Mouse (Mus musculus) retina, embryonic 14.5 days (tissue): Measurements from ENCODE around the gene Slc39a11.

ENCODE experiments used
- DNase-seq: peaks from one replicate; pipeline ENCODE4 v3.0.0-alpha.2; 2015; ENCODE audit warnings: low spot score

The Slc39a11 gene

GRCm38 (mm10) chr11:113400868-113401267 lies 249.0 kb downstream of the Slc39a11 start:
- no peak for DNase-seq

DNA sequence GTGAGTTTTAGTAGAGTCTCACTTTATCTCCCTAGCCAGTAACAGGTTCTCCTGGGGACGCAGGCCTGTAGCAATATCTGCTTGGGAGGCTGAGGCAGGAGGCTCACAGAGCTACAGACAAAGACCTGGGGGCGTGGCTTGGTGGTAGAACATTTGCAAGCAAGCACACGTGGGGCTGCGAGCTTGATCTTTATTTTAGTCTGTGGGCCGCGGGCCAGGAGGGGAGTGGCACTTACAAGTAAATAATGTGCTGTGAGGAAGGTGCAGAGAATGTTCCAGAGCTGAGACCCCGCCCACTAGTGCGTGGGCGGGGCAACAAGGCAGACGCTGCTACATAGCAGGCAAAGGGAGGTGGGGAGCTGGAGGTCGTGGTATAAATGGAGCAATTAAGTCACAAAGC lies 250.3 kb downstream of the Slc39a11 start:
- DNase-seq: no peak

DNA sequence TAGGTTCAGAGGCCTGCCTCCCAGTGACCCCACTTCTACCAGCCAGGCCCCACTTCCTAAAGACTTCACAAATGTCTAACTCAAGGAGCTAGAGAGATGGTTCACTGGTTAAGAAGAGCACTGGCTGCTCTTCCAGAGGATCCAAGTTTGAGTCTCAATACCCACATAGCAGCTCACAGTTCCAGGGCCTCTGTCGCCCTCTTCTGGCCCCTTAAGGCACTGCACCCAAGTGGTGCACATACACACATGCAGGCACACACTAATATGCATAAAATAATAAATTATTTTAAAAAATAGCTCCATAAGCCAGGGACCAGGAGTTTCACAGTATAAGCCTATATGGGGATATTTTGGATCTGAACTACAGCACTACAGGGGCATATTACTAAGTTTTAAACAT lies 252.5 kb downstream of the Slc39a11 start:
- DNase-seq: no peak

DNA sequence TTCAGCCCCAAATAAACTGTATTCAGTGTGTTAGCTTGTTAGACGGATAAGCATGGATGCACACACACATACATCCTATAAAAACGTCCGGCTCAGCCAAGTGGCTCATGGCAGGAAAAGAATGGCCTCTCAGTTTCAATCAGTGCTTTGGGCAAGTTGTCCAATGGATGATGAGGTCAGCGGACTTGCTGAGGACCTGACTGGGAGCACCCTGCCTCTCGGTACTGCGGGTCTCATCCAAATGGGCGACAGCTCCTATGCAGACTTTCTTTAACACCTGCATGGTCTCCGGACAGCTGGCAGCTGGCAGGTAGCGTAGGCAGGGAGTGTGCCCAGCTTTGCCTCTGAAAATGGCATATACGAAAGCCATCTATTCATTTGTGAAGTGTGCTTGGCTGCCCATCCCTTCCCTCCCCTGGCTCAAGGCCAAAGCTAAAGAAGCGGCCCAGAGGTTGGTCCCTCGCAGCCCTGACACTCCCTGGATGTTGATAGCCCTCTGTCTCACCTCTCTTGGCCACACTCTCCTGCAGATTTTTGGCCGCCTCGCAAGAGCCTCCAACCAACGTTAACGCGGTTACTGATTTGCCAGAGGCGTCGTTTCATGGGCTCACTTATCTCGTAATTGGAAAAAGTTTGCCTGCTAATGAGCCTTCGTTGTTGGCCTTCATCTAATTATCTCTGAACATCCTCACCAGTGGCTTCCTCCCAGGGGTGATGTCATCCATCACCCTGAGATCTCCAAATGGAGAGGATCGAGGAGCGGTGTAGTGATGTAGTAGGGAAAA lies 256.3 kb downstream of the Slc39a11 start:
- DNase-seq: no peak

GRCm38 (mm10) chr11:113391664-113392063 lies 258.2 kb downstream of the Slc39a11 start:
- no peak for DNase-seq

DNA sequence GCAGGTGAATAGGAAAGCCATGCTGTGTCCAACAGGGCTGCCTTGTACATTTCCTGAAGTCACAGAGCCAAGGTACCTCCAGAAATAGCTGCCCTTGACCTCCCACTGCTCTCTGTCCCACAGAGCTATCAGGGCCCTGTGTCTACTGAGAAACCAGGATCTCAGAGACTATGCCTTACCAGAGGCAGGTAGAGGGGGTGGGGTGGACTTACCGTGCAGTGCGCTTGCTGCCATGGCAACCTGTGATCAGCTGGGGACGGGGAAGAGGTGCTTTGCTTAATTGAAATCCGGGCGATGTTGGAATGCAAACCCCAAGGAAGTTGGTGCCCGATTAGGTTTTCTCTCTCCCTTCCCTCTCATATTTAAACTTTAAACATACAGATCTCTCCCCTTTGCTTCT lies 260.2 kb downstream of the Slc39a11 start:
- DNase-seq: no peak

GRCm38 (mm10) chr11:113382674-113383571 lies 267.0 kb downstream of the Slc39a11 start:
- DNase-seq: peak; percentile 60

GRCm38 (mm10) chr11:113381550-113381949 lies 268.3 kb downstream of the Slc39a11 start:
- DNase-seq: peak; percentile 47

GRCm38 (mm10) chr11:113378867-113379266 lies 271.0 kb downstream of the Slc39a11 start:
- DNase-seq: no peak

DNA sequence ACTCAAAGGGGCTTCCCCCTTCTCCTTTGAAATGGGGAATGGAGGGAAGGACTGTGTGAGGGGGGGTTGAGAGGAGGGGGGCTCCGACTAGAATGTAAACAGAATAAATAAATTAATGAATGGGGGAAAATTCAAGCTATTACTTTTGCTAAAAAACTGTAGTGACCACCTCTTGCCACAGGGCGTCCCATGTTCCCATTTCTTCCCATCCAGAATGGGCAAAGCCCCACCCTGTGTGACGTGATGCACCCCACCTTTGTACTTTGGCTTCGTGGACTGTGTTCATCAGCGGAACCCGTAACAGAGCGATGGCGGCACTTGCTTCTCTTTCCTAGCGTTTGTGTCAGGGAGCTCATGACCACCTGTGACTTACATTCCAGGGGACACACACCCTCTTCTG lies 273.8 kb downstream of the Slc39a11 start:
- DNase-seq: no peak

- DNase-seq: no peak
These were observed 276.0 kb downstream of the Slc39a11 start for GRCm38 (mm10) chr11:113373926-113374325.

- no peak for DNase-seq
These were observed 276.5 kb downstream of the Slc39a11 start for GRCm38 (mm10) chr11:113373331-113373730.

- no peak for DNase-seq
These were observed 281.8 kb downstream of the Slc39a11 start for GRCm38 (mm10) chr11:113368046-113368445.

DNA sequence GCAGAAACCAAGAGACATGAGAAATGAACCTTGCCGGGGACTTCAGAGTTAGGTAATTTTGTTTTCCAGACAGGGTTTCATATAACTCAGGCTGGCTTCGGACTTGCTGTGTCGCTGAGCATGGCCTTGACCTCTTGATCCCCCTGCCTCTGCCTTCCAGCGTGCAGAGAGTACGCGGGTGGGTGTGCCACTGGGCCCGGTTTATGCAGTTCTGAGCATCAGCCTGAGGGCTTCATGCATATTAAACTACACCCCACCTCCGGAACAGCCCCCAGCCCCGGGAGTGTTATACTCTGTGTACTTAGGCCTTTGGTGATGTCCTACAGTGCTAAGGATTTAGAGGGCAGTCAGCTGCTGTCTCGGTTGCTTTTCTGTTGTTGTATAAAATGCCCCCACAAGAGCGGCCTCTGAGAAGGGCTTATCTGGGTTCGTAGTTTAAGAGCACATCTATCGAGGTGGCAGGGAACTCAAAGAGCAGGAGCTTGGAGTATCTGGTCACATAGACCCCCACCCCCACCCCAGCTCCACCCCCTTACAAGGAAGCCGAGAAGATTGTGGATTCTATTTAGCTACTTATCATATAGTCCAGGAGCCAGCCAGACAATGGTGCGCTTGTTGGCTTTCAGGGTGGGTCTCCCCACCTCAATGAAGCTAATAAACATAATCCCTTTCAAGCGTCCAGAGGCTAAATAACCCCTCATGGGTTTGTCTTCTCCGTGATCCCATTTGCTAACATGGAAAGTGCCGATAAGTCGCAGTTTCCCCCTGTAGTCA lies 283.4 kb downstream of the Slc39a11 start:
- DNase-seq: no peak

- DNase-seq: no peak
These were observed 286.1 kb downstream of the Slc39a11 start for GRCm38 (mm10) chr11:113363739-113364138.

DNA sequence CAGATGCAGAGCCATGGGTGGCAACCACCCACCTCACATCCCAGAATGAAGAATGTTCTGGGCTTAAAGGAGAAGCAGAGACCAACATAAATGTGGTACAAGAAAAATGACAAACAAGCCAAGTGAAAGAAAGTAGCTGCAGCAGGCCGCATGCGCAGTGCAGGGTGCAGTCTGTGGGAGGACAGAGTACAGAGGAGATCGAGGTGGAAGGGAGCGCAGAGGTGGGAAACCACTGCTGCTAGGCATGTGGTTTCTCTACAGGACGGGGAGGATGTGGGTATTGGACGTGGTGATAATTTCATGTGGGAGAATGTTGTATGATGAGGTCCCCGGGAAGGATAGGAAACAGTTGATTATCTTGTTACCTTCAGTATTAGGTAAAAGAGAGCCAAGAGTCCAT lies 287.3 kb downstream of the Slc39a11 start:
- no peak for DNase-seq

DNA sequence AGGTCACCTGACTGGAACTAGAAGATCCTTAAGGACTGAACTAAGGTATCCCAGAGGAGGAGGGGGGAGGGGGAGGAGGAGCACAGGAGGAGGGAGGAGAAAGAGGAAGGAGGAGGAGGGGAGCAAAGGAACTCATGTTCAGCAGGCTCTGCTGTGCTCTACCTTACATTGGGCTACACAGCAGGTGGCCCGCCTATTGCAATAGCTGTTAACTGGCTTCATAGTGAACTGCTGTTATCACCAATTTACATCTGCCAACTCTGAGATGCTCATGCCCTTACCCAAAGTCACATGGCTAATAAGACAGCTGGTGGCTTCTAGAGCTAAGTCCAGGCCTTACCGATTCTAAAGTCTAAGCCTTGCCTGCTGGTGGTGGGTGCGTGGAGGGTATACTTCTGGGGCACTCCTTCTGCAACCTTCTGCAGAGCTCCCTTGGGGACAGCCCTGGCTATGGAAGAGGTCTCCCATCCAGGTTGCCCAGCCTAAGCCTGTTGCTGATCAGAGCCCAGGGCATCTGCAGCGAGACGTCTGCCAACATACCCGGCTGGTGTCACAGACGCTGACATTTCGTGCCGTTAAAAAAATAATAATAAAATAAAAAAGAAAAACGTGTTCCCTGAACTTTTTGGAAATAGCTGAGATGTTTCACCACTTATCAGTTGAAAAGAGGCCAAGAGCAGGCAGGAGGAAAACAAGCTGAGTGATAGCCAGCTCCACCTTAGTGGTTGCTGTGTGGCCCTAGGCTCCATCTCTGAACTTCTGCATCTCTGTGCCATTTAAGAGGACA lies 289.6 kb downstream of the Slc39a11 start:
- no peak for DNase-seq

DNA sequence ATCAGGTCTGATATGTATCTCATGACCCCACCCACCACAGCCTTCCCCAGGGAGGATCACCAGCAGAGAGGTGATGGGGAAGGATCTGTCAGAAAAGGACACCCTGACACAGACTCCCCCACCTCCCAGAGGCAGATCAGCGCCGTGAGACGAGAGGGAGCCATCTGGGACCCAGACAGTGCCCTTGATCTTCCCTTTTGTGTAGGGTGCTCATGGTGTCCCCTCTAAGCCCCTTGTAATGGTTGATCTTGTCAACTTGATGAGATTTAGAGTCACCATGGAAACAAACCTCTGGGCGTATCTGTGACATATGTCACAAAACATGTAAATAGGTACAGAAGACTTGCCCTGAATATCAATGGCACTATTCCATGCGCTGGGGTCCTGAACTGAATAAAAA lies 293.9 kb downstream of the Slc39a11 start:
- DNase-seq: no peak

DNA sequence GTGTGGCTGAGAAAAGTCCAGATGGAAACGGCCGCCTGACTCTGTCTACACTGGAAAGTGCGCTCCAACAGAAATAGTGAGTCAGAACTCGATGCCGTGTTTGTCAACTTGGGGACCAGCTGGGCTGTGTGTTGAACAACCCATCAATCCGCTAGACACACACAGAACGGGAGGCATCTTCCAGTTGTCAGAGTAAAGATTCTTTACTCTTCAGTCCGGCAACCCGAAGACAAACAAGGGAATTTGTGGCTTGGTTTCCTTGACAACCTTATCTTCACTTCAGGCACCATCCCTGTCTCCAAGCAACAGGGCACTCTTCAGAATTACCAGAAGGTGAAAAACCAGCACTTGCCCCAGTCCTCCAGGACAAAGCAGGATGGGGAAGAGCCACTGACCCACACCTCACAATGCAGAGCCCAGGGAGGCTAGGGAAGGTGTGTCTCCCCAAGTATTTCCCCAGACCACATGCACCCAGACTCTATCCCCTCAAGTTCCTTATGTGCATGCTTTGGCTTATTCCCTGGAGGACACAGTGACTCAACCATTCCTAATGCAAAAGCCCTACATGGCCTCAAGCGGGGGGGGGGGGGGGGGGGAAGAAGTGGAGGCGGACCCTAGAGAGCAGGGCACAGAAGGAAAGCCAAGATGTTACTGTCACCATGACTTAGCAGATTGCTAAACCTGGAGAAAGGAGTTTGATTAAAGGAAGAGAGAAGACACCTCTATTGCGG lies 297.6 kb downstream of the Slc39a11 start:
- DNase-seq: no peak

DNA sequence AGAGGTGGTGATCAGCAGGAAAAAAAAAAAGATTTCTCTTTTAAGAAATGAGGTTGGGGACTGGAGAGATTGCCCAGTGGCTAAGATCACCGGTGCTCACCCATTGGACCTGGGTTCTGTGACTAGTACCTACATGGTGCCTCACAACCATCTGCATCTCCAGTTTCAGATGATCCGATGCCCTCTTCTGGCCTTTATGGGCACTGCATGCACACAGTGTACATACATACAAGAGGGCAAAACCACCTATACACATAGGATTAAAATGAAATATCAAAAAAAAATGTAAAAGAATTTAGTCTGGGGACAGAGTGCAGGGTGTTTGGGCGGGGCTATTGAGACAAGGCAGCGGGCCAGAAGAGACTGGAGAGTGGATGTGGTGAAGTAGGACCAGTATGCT lies 299.3 kb downstream of the Slc39a11 start:
- no peak for DNase-seq
